Mouse (Mus musculus): ENCODE results near the gene Tle6. TPM values are rescaled to one million over a fixed set of nuclear protein-coding genes. Genes with fewer than 3 reads are reported as not detected.

The Tle6 gene
- polyA plus RNA-seq, 1 experiment = 8.6 TPM

- H3K79me2 ChIP-seq (ENCODE audit: control insufficient read depth, insufficient read depth) = no peaks in the 10 kb centered on the region
- no peaks in the 10 kb centered on the region for H3K27me3 ChIP-seq (ENCODE audit: control insufficient read depth, insufficient read depth, insufficient read length)
- H3K4me3 ChIP-seq (ENCODE audit: insufficient read depth, poor library complexity, severe bottlenecking) = no peak overlapping the region
- no peak overlapping the region for H3ac ChIP-seq (ENCODE audit: control insufficient read depth, insufficient read length, low read depth)
- no peaks in the 10 kb centered on the region for H3K79me3 ChIP-seq (ENCODE audit: low read depth)
- no peaks in the 10 kb centered on the region for H3K36me3 ChIP-seq (ENCODE audit: control insufficient read depth, insufficient read depth)
- TF ChIP-seq MAX (IDR thresholded peaks at IDR 0.05) (no peak), CTCF (IDR thresholded peaks at IDR 0.05; ENCODE audit: control insufficient read depth, insufficient read depth, insufficient read length) (peak; percentile 22), MYOD1 (IDR thresholded peaks at IDR 0.05; ENCODE audit: control insufficient read depth, insufficient read length, low read depth) (no peak), USF1 (IDR thresholded peaks at IDR 0.05; ENCODE audit: low read depth) (no peak), MYOG (IDR thresholded peaks at IDR 0.05; ENCODE audit: control insufficient read depth, extremely low read depth, insufficient read length) (no peak)
Observed at GRCm38 (mm10) chr10:81602741-81603151, 1.9 kb upstream of the Tle6 start.

- TF ChIP-seq MYOG (IDR thresholded peaks at IDR 0.05; ENCODE audit: control insufficient read depth, extremely low read depth, insufficient read length) (no peak), FOSL1 (IDR thresholded peaks at IDR 0.05; ENCODE audit: insufficient read depth, low read length, poor library complexity, severe bottlenecking) (no peak)
- no peaks in the 10 kb centered on the region for H3K79me2 ChIP-seq (ENCODE audit: control insufficient read depth, insufficient read depth)
- H3ac ChIP-seq (ENCODE audit: control insufficient read depth, insufficient read length, low read depth) = no peak overlapping the region
- H3K79me3 ChIP-seq (ENCODE audit: low read depth) = no peaks in the 10 kb centered on the region
- H3K4me3 ChIP-seq (ENCODE audit: insufficient read depth, poor library complexity, severe bottlenecking) = no peak overlapping the region
- H3K36me3 ChIP-seq (ENCODE audit: control insufficient read depth, insufficient read depth) = no peaks in the 10 kb centered on the region
- no peaks in the 10 kb centered on the region for H3K27me3 ChIP-seq (ENCODE audit: control insufficient read depth, insufficient read depth, insufficient read length)
Observed at GRCm38 (mm10) chr10:81601396-81601905, 578 bp upstream of the Tle6 start.

- H3K4me3 ChIP-seq (ENCODE audit: insufficient read depth, poor library complexity, severe bottlenecking) = no peak overlapping the region
- H3K27me3 ChIP-seq (ENCODE audit: control insufficient read depth, insufficient read depth, insufficient read length) = no peaks in the 10 kb centered on the region
- no peaks in the 10 kb centered on the region for H3K79me2 ChIP-seq (ENCODE audit: control insufficient read depth, insufficient read depth)
- H3K36me3 ChIP-seq (ENCODE audit: control insufficient read depth, insufficient read depth) = no peaks in the 10 kb centered on the region
- TF ChIP-seq CEBPB (IDR thresholded peaks at IDR 0.05; ENCODE audit: low read depth) = no peak
- no peak for TF ChIP-seq USF1 (IDR thresholded peaks at IDR 0.05; ENCODE audit: low read depth)
- TF ChIP-seq MYOG (IDR thresholded peaks at IDR 0.05; ENCODE audit: control insufficient read depth, extremely low read depth, insufficient read length) = no peak
- no peak for TF ChIP-seq MYOD1 (IDR thresholded peaks at IDR 0.05; ENCODE audit: control insufficient read depth, insufficient read length, low read depth)
- TF ChIP-seq MAX (IDR thresholded peaks at IDR 0.05) = no peak
- no peak for TF ChIP-seq CTCF (IDR thresholded peaks at IDR 0.05; ENCODE audit: control insufficient read depth, insufficient read depth, insufficient read length)
- TF ChIP-seq FOSL1 (IDR thresholded peaks at IDR 0.05; ENCODE audit: insufficient read depth, low read length, poor library complexity, severe bottlenecking) = no peak
- no peaks in the 10 kb centered on the region for H3K79me3 ChIP-seq (ENCODE audit: low read depth)
- no peak overlapping the region for H3ac ChIP-seq (ENCODE audit: control insufficient read depth, insufficient read length, low read depth)
Observed at GRCm38 (mm10) chr10:81600096-81600495, 777 bp downstream of the Tle6 start.

- Histone ChIP-seq H3K4me3 (ENCODE audit: insufficient read depth, poor library complexity, severe bottlenecking) (no peak overlapping the region), H3K79me3 (ENCODE audit: low read depth) (no peaks in the 10 kb centered on the region), H3K27me3 (ENCODE audit: control insufficient read depth, insufficient read depth, insufficient read length) (no peaks in the 10 kb centered on the region), H3ac (ENCODE audit: control insufficient read depth, insufficient read length, low read depth) (no peak overlapping the region), H3K79me2 (ENCODE audit: control insufficient read depth, insufficient read depth) (no peaks in the 10 kb centered on the region), H3K36me3 (ENCODE audit: control insufficient read depth, insufficient read depth) (no peaks in the 10 kb centered on the region)
- TF ChIP-seq MAX (IDR thresholded peaks at IDR 0.05) = no peak
- no peak for TF ChIP-seq USF1 (IDR thresholded peaks at IDR 0.05; ENCODE audit: low read depth)
- TF ChIP-seq MYOD1 (IDR thresholded peaks at IDR 0.05; ENCODE audit: control insufficient read depth, insufficient read length, low read depth) = no peak
- TF ChIP-seq MYOG (IDR thresholded peaks at IDR 0.05; ENCODE audit: control insufficient read depth, extremely low read depth, insufficient read length) = no peak
- no peak for TF ChIP-seq CTCF (IDR thresholded peaks at IDR 0.05; ENCODE audit: control insufficient read depth, insufficient read depth, insufficient read length)
- TF ChIP-seq CEBPB (IDR thresholded peaks at IDR 0.05; ENCODE audit: low read depth) = no peak
- no peak for TF ChIP-seq FOSL1 (IDR thresholded peaks at IDR 0.05; ENCODE audit: insufficient read depth, low read length, poor library complexity, severe bottlenecking)
Observed at GRCm38 (mm10) chr10:81599630-81600029, 1.2 kb downstream of the Tle6 start.

- Histone ChIP-seq H3K79me2 (ENCODE audit: control insufficient read depth, insufficient read depth) (no peaks in the 10 kb centered on the region), H3K79me3 (ENCODE audit: low read depth) (no peaks in the 10 kb centered on the region), H3K4me3 (ENCODE audit: insufficient read depth, poor library complexity, severe bottlenecking) (no peak overlapping the region), H3ac (ENCODE audit: control insufficient read depth, insufficient read length, low read depth) (no peak overlapping the region), H3K36me3 (ENCODE audit: control insufficient read depth, insufficient read depth) (no peaks in the 10 kb centered on the region), H3K27me3 (ENCODE audit: control insufficient read depth, insufficient read depth, insufficient read length) (no peaks in the 10 kb centered on the region)
- TF ChIP-seq CTCF (IDR thresholded peaks at IDR 0.05; ENCODE audit: control insufficient read depth, insufficient read depth, insufficient read length) = no peak
- TF ChIP-seq CEBPB (IDR thresholded peaks at IDR 0.05; ENCODE audit: low read depth) = no peak
- TF ChIP-seq MYOD1 (IDR thresholded peaks at IDR 0.05; ENCODE audit: control insufficient read depth, insufficient read length, low read depth) = no peak
- no peak for TF ChIP-seq MYOG (IDR thresholded peaks at IDR 0.05; ENCODE audit: control insufficient read depth, extremely low read depth, insufficient read length)
- no peak for TF ChIP-seq USF1 (IDR thresholded peaks at IDR 0.05; ENCODE audit: low read depth)
- no peak for TF ChIP-seq FOSL1 (IDR thresholded peaks at IDR 0.05; ENCODE audit: insufficient read depth, low read length, poor library complexity, severe bottlenecking)
- TF ChIP-seq MAX (IDR thresholded peaks at IDR 0.05) = no peak
Observed at GRCm38 (mm10) chr10:81598871-81599270, 2.0 kb downstream of the Tle6 start.

GRCm38 (mm10) chr10:81598342-81598741 lies 2.5 kb downstream of the Tle6 start:
- H3K4me3 ChIP-seq (ENCODE audit: insufficient read depth, poor library complexity, severe bottlenecking) = no peak overlapping the region
- H3K27me3 ChIP-seq (ENCODE audit: control insufficient read depth, insufficient read depth, insufficient read length) = no peaks in the 10 kb centered on the region
- no peaks in the 10 kb centered on the region for H3K79me2 ChIP-seq (ENCODE audit: control insufficient read depth, insufficient read depth)
- TF ChIP-seq CEBPB (IDR thresholded peaks at IDR 0.05; ENCODE audit: low read depth) = no peak
- TF ChIP-seq FOSL1 (IDR thresholded peaks at IDR 0.05; ENCODE audit: insufficient read depth, low read length, poor library complexity, severe bottlenecking) = no peak
- no peaks in the 10 kb centered on the region for H3K79me3 ChIP-seq (ENCODE audit: low read depth)
- no peaks in the 10 kb centered on the region for H3K36me3 ChIP-seq (ENCODE audit: control insufficient read depth, insufficient read depth)
- no peak overlapping the region for H3ac ChIP-seq (ENCODE audit: control insufficient read depth, insufficient read length, low read depth)

Data from C2C12 (cell line).